Mouse (Mus musculus): ENCODE measurements around the gene Trim14. TPM values are rescaled to one million over a fixed set of nuclear protein-coding genes. Genes with fewer than 3 reads are reported as not detected.
"Not testable (repeated sequence)": the region's sequence is repeated elsewhere in the genome, so short reads cannot be mapped to it uniquely, and the experiment has no call there.

Gene Trim14
- total RNA-seq (2014; rRNA removed) (1.4 and 1.8 TPM in 2 replicates), polyA plus RNA-seq (2015; fragmentation: Nextera tagmentation; extraction: Ambion mirVana) (0.73 and 0.82 TPM in 2 replicates)

- no peak for DNase-seq
- Histone ChIP-seq H3K27me3 (ENCODE audit: insufficient read depth, low read length) (peaks cover 20% of the 10 kb centered on the region; the same call in 1 of the 2 replicates), H3K9ac (peak within 1 kb of the TSS; percentile 39; the same call in 1 of the 2 replicates)
Measured at GRCm38 (mm10) chr4:46535840-46536361, at the start of gene Trim14. Gene Trim14, minus strand, starts transcription at chr4:46536141.

GRCm38 (mm10) chr4:46585041-46585810, 49.3 kb upstream of the Trim14 start:
- Histone ChIP-seq H3K27me3 (ENCODE audit: insufficient read depth, low read length) (no peaks in the 10 kb centered on the region), H3K9me3 (ENCODE audit: low read length) (no peaks in the 10 kb centered on the region; the same call in 1 of the 2 replicates), H3K4me2 (ENCODE audit: low read depth) (no peak overlapping the region), H3K36me3 (ENCODE audit: insufficient read depth) (no peaks in the 10 kb centered on the region), H3K9ac (no peak overlapping the region), H3K4me1 (ENCODE audit: insufficient read depth) (no peaks in the 10 kb centered on the region), H3K27ac (ENCODE audit: low read depth, low read length) (no peak overlapping the region), H3K4me3 (ENCODE audit: low read depth, low read length) (no peak overlapping the region)
- ATAC-seq (no peak), DNase-seq (no peak)
- no peak for TF ChIP-seq CTCF (IDR thresholded peaks at IDR 0.05; ENCODE audit: low read depth)
- WGBS: 79% methylated on average over 13 of the region's 13 CpGs

More at GRCm38 (mm10) chr4:46535840-46536361, at the start of gene Trim14:
- no peaks in the 10 kb centered on the region for H3K9me3 ChIP-seq (ENCODE audit: low read length)
- ATAC-seq: peak; percentile 58
- peak within 1 kb of the TSS; percentile 65 for H3K4me2 ChIP-seq (ENCODE audit: low read depth)
- H3K36me3 ChIP-seq (ENCODE audit: insufficient read depth): no peaks in the 10 kb centered on the region; the same call in none of the 2 replicates
- WGBS: under 1% methylated on average over 46 of the region's 46 CpGs
- no peaks in the 10 kb centered on the region for H3K4me1 ChIP-seq (ENCODE audit: insufficient read depth)
- H3K4me3 ChIP-seq (ENCODE audit: low read depth, low read length): peak within 1 kb of the TSS; percentile 37
- TF ChIP-seq CTCF (IDR thresholded peaks at IDR 0.05; ENCODE audit: low read depth): peak; percentile 6; the same call in 1 of the 2 replicates
- no peak within 1 kb of the TSS for H3K27ac ChIP-seq (ENCODE audit: low read depth, low read length)

GRCm38 (mm10) chr4:46584536-46584935, 48.6 kb upstream of the Trim14 start:
- H3K27ac ChIP-seq (ENCODE audit: low read depth, low read length); H3K4me1 ChIP-seq (ENCODE audit: insufficient read depth); H3K4me3 ChIP-seq (ENCODE audit: low read depth, low read length); ATAC-seq; H3K27me3 ChIP-seq (ENCODE audit: insufficient read depth, low read length); H3K4me2 ChIP-seq (ENCODE audit: low read depth); H3K9me3 ChIP-seq (ENCODE audit: low read length); DNase-seq; H3K36me3 ChIP-seq (ENCODE audit: insufficient read depth); H3K9ac ChIP-seq: not testable (repeated sequence)
- WGBS: 83% methylated on average over 3 of the region's 3 CpGs

DNA sequence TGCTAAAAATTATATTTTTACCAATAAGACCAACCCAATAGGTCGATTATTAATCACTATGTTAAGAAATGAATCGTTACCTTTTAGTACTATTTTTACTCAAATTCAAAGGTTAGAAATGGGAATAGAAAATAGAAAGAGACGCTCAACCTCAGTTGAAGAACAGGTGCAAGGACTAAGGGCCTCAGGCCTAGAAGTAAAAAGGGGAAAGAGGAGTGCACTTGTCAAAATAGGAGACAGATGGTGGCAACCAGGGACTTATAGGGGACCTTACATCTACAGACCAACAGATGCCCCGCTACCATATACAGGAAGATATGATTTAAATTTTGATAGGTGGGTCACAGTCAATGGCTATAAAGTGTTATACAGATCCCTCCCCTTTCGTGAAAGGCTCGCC, 48.1 kb upstream of the Trim14 start:
- WGBS: 91% methylated on average over 2 of the region's 6 CpGs
- not testable (repeated sequence) for H3K9ac ChIP-seq; H3K4me3 ChIP-seq (ENCODE audit: low read depth, low read length); H3K4me2 ChIP-seq (ENCODE audit: low read depth); H3K27me3 ChIP-seq (ENCODE audit: insufficient read depth, low read length); H3K27ac ChIP-seq (ENCODE audit: low read depth, low read length); H3K9me3 ChIP-seq (ENCODE audit: low read length); DNase-seq; H3K4me1 ChIP-seq (ENCODE audit: insufficient read depth); ATAC-seq; H3K36me3 ChIP-seq (ENCODE audit: insufficient read depth)

DNA sequence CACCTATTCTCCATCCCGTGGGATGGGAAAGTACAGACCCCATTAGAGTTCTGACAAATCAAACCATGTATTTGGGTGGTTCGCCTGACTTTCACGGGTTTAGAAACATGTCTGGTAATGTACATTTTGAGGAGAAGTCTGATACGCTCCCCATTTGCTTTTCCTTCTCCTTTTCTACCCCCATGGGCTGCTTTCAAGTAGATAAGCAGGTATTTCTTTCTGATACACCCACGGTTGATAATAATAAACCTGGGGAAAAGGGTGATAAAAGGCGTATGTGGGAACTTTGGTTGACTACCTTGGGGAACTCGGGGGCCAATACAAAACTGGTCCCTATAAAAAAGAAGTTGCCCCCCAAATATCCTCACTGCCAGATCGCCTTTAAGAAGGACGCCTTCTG, 46.1 kb upstream of the Trim14 start:
- not testable (repeated sequence) for H3K9me3 ChIP-seq (ENCODE audit: low read length); H3K27me3 ChIP-seq (ENCODE audit: insufficient read depth, low read length); ATAC-seq; H3K9ac ChIP-seq; H3K27ac ChIP-seq (ENCODE audit: low read depth, low read length); H3K4me3 ChIP-seq (ENCODE audit: low read depth, low read length); H3K4me2 ChIP-seq (ENCODE audit: low read depth); DNase-seq; H3K36me3 ChIP-seq (ENCODE audit: insufficient read depth); H3K4me1 ChIP-seq (ENCODE audit: insufficient read depth)
- 89% methylated on average over 9 of the region's 9 CpGs for WGBS

DNA sequence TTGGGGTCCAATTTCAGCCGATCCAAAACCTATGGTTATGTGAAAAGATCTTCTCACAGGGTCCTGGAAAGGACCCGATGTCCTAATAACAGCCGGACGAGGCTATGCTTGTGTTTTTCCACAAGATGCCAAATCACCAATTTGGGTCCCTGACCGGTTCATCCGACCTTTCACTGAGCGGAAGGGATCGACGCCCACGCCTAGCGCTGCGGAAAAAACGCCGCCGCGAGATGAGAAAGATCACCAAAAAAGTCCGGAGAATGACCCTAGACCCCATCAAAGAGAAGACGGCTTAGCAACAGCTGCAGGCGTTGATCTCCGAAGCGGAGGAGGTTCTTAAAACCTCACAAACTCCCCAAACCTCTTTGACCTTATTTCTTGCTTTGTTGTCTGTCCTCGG, 45.6 kb upstream of the Trim14 start:
- not testable (repeated sequence) for H3K9me3 ChIP-seq (ENCODE audit: low read length); H3K4me2 ChIP-seq (ENCODE audit: low read depth); H3K9ac ChIP-seq; H3K27ac ChIP-seq (ENCODE audit: low read depth, low read length); ATAC-seq; DNase-seq; H3K36me3 ChIP-seq (ENCODE audit: insufficient read depth); H3K4me1 ChIP-seq (ENCODE audit: insufficient read depth); H3K4me3 ChIP-seq (ENCODE audit: low read depth, low read length); H3K27me3 ChIP-seq (ENCODE audit: insufficient read depth, low read length)
- 96% methylated on average over 22 of the region's 22 CpGs for WGBS

DNA sequence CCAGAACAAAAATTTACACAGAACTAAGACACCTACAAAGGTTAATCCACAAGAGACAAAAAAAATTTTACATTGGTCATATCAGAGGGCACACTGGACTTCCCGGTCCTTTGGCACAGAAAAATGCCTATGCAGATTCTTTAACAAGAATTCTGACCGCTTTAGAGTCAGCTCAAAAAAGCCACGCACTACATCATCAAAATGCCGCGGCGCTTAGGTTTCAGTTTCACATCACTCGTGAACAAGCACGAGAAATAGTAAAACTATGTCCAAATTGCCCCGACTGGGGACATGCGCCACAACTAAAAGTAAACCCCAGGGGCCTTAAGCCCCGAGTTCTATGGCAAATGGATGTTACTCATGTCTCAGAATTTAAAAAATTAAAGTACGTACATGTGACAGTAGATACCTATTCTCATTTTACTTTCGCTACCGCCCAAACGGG, 44.9 kb upstream of the Trim14 start:
- not testable (repeated sequence) for ATAC-seq

DNA sequence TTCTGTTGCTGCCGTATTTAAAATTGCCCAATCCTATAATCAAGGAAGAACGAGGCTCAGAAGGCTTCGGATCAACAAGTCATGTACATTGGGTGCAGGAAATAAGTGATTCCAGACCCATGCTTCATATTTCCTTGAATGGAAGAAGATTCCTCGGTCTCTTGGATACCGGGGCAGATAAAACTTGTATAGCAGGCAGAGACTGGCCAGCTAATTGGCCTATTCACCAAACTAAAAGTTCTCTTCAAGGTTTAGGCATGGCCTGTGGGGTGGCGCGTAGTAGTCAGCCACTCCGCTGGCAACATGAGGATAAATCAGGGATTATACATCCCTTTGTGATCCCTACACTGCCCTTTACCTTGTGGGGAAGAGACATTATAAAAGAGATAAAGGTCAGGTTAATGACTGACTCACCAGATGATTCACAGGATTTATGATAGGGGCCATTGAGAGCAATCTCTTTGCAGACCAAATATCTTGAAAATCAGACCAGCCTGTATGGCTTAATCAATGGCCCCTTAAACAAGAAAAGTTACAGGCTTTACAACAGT, 42.9 kb upstream of the Trim14 start:
- not testable (repeated sequence) for H3K4me2 ChIP-seq (ENCODE audit: low read depth); H3K9ac ChIP-seq; H3K9me3 ChIP-seq (ENCODE audit: low read length); H3K27ac ChIP-seq (ENCODE audit: low read depth, low read length); DNase-seq; ATAC-seq; H3K36me3 ChIP-seq (ENCODE audit: insufficient read depth); H3K4me3 ChIP-seq (ENCODE audit: low read depth, low read length); H3K4me1 ChIP-seq (ENCODE audit: insufficient read depth); H3K27me3 ChIP-seq (ENCODE audit: insufficient read depth, low read length)
- 94% methylated on average over 8 of the region's 8 CpGs for WGBS

More for the DNA sequence above, 44.9 kb upstream of the Trim14 start:
- not testable (repeated sequence) for H3K27me3 ChIP-seq (ENCODE audit: insufficient read depth, low read length); H3K9me3 ChIP-seq (ENCODE audit: low read length); H3K4me2 ChIP-seq (ENCODE audit: low read depth); H3K36me3 ChIP-seq (ENCODE audit: insufficient read depth); H3K4me1 ChIP-seq (ENCODE audit: insufficient read depth); H3K4me3 ChIP-seq (ENCODE audit: low read depth, low read length); H3K27ac ChIP-seq (ENCODE audit: low read depth, low read length); DNase-seq; H3K9ac ChIP-seq
- 95% methylated on average over 15 of the region's 15 CpGs for WGBS
